Mouse (Mus musculus) urinary bladder, adult 18-20 months (tissue): ENCODE data around the gene Lrrc30.

Experiments used
- DNase-seq, 2 experiments: peaks; one replicate each; pipeline ENCODE4 v3.0.0; 2022; ENCODE audit warnings: low spot score in 2 of 2, mixed read lengths in 2 of 2

The Lrrc30 gene

GRCm38 (mm10) chr17:67632676-67633339 is at the start of gene Lrrc30:
TSS of gene Lrrc30 (minus strand) at chr17:67632723.
- DNase-seq, result no peak

DNA sequence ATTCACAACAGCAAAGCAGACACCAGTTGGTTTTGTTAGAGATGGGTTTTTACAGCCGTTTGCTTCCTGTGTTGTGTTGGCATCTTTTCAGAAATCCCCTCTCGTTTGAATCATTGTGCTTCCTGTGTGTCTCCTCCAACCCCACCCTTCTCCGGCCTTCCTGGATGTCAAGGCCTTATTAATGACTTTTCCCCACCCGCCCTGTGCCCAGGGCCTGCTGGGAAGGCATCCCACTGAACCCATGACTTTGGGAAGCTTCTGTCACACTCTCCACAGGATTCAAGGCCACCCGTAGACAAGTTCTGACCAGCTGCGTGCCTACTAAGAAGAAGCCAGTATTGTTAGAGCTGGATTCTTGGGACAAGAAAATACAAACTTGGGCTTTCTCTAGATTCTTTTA is 48.6 kb upstream of the Lrrc30 start:
- no peak for DNase-seq

DNA sequence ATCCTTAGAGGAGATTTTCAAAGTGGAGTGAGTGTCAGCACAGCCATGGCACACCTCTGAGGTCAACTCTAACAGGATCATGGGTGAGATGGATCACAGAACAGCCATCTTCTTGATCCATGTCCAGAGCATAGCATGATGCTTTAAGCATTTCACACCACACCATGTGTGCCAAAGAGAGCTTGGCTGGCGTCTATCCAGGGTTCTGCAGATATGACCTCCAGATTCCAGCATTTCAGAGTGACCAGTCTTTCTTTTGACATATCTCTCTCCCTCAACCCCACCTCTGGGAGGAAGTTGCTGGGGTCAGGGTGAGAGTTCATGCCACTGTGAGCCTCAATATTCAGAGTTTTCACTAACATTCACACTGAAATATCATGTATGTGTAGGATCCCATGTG is 46.1 kb upstream of the Lrrc30 start:
- DNase-seq, result no peak

DNA sequence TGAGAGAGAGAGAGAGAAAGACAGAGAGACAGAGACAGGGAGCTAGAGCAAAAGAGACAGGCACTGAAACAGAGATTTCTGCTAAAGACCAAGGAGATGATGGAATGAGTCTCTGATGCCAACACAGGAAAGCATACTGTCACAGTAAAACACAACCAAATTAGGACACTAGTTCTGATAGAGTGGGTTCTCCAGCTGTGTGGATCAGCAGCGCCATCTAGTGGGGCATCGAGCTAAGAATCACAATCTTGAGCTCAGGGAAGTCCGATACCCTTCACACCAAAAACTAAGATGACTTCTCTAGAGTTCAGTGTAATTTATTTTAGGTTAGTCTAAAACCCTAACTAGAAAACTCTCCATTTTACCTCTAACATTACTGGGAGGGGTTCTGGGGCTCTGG is 35.5 kb upstream of the Lrrc30 start:
- DNase-seq, result peak in 1 of 2 experiments; percentile 17

- DNase-seq, result no peak
Observed at GRCm38 (mm10) chr17:67666981-67667380, 34.5 kb upstream of the Lrrc30 start.

DNA sequence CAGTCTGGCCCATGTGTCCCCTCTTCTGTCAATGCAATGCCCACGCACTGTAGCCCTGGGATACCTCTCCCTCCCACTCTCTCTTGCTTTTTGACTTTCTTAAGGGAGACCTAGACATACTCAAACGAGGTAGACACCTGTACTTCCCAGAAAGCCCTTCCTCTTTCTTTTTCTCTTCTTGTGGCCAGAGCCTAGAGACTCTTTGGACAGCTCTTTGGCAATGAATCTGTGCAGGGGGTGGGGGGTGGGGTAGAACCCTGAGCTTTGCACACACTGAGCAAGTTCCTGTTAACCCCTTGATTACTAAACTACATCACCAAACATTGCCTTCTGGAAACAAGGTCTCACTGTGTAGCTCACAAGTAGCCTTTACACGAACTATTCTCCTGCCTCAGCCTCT is 31.8 kb upstream of the Lrrc30 start:
- DNase-seq, result no peak

DNA sequence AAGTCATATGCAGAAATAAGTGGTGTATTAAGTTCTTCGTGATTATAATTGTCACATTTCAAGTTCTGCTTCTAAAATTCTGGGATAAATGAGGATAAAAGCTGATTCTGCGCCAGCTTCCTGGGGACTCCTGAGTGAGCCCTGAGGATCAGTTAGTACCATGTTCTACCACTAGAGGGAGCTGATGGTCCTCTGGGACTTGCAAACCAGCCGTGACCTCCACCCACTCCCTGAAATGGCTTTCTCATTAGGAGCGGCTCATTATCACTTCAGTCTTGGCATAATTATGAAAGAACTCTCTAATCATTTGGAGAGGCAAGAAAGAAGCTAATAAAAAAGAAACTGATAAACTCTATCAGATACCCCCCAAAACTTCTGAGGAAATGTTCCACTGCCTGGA is 19.0 kb upstream of the Lrrc30 start:
- DNase-seq, result peak; percentile 11

DNA sequence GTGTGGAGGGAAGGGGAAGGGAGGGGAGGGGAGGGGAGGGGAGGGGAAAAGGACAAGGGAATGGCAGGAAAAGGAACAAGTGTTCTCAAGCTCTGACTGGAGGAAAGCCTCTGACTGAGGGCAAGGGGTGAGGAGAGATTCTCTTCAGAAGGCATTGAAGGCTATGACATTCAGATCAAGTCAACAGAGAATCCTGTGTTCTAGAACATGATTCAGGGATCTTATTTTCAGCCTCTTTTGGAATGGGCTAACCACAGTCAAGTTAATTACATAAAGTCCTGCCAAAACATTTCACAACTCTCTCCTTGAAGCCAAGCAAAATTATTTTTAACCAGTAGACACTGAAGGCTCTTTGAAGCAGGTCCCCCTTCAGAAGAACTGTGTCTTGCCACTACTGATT is 9.1 kb upstream of the Lrrc30 start:
- DNase-seq, result no peak

- DNase-seq, result no peak
Observed at GRCm38 (mm10) chr17:67638119-67638810, 5.7 kb upstream of the Lrrc30 start.

GRCm38 (mm10) chr17:67636951-67637350 is 4.4 kb upstream of the Lrrc30 start:
- DNase-seq, result no peak

DNA sequence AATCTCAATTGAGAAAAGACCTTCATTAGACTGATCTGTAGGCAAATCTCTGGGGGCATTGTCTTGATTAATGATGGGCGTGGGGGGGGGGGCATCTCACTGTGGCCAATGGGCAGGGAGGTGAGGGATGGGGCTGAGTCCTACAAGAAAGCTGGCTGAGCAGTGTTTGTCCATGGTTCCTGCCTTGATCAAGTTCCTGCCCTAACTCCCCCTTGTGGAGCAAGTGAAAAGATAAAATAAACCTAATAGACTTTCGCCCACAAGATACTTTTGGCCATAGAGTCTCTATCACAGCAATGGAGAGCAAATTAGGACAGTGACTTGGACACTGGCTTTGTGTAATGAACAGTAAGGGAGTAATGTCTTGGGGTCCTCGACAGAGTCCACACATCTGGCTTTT is 3.8 kb upstream of the Lrrc30 start:
- no peak for DNase-seq

DNA sequence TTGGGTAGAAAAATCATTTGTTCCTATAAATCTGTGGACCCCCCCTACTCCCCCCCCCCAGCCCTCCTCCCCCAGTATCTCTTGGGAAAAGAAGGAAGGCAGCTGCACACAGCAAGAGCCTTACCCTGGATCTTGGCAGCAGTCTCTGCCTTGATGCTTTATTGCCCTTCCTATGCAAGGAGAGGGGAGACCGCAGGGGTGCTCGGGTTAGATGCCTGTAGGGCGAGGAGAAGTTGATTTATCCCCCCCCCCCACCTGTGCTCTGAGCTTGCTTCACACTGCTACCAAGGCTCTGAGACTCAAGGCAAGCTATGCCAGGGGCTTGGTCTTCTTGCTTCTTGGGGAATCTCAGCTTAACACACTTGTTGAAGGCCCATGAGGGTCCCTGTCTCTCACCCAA is 2.8 kb downstream of the Lrrc30 start:
- no peak for DNase-seq

DNA sequence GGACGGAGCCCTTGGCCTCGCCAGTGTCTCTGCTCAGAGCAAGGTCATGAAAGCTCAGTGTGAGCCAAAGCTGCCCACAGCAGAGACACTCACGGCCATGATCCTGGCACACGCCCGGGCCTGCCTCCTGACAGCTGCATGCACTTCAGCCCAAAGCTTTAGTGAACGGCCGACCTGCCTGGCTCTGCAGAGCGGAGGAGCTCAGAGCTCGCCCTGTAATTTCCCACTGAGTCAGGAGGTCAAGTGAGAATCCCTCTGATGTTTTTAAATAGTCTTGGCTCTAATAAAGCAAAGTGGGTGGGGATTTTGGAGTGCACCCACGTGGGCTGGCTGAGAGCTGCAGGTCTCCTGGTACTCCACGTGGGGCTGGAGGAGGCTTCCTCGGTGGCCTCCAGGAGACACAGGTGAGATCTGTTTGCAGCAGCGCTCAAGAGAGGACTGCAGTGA is 3.3 kb downstream of the Lrrc30 start:
- DNase-seq, result peak; percentile 22 to 23

- no peak for DNase-seq
Observed at GRCm38 (mm10) chr17:67628475-67628874, 4.0 kb downstream of the Lrrc30 start.

- peak; percentile 14 to 43 for DNase-seq
Observed at GRCm38 (mm10) chr17:67625431-67625830, 7.1 kb downstream of the Lrrc30 start.

DNA sequence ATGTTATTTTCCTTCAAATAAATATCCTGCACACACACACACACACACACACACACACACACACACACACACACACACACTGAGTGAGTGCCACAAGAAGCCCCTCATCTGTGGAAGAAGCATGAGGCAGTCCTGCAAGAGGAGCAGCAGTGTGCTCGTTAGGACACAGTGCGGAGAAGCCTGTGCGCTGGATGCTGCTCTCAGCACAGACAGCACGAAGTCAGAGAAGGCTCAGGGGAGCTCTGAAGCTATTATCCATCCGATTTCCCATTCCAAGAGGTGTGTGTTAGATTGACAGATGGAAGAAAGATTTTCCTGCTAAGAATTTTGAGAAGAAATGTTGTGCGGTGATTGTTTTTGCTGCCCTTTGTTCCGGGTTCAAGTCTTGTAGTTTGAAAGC is 13.5 kb downstream of the Lrrc30 start:
- no peak for DNase-seq

- DNase-seq, result no peak
Observed at GRCm38 (mm10) chr17:67614381-67614780, 18.1 kb downstream of the Lrrc30 start.

- DNase-seq, result no peak
Observed at GRCm38 (mm10) chr17:67612576-67612975, 19.9 kb downstream of the Lrrc30 start.

DNA sequence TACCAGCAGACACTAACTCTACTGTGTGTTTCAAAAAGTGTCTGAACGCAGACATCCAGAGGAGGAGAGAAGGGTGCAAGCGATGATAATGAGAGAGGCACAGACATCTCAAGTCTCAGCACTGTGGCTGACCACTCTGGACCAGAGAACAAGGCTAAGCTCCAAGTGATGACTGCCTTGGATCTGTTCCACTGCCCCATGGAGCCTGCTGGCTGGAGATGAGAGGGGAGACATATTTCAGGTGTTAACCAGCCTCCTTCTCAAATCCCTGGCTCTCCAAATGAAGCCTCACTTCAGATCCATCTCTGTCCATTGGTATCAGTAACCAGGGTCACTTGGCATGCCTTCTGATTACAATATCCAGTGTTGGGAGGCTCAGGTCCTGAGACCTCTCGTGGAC is 20.4 kb downstream of the Lrrc30 start:
- DNase-seq, result no peak

GRCm38 (mm10) chr17:67604446-67604845 is 28.1 kb downstream of the Lrrc30 start:
- DNase-seq, result no peak

GRCm38 (mm10) chr17:67602556-67602955 is 30.0 kb downstream of the Lrrc30 start:
- no peak for DNase-seq

DNA sequence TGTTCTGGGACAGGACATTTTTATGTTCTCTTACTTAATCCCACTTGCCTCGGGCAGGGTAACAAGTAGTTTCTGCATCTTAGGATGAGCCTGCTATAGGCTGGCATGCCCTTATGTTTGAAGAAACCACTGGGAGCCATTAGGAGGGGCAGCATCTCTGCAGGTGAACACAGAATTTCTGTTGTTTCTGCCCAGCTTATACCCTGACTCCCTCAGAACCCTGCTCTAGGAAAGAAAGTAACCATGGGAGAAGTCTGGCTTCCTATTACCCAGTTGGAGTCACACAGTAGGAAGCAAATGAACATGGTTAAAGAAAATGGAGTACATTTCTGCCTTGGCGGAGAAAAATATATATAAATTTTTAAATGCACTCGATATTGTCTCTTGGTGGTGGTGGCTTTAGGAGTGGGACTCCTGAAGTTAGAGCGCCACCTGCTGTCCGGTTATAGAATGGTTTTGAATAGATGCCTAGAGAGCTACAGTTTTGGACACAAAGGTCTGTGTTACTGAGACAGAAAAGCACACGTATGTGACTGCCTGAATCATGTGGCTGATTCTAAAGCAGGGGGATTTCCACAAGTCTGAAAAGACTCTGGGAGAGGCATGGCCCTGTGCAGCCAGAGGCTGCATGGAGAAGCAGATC is 47.5 kb downstream of the Lrrc30 start:
- DNase-seq, result peak; percentile 31 to 51

GRCm38 (mm10) chr17:67584533-67584932 is 48.0 kb downstream of the Lrrc30 start:
- DNase-seq, result no peak
